Mouse (Mus musculus): ENCODE data around the gene S100a4.

DNA sequence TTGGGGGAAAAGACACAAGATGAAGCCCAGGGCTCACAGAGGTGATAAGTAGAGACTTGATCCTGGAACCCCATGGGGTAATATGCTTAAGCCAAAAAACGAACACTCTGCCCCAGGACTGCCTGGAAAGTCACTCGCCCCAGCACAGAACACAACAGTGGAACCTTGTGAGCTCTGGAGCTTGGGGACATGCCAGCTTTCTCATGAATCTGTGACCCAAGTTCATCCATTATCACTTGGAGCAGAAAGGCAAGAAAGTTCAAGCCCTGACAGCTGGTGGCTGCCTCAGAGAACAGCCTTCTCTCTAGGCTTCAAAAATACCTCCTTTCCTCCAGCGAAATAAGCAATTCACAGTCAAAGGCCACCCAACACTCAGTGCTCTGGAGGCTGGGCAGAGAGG, 4.2 kb upstream of the S100a4 start:
- TF ChIP-seq POLR2A (IDR thresholded peaks at IDR 0.05; ENCODE audit: borderline replicate concordance, extremely low read depth, insufficient read depth, insufficient read length, poor library complexity, severe bottlenecking) (no peak), CTCF (IDR thresholded peaks at IDR 0.05; ENCODE audit: borderline replicate concordance, extremely low read depth, insufficient read depth, insufficient read length) (no peak)
